9 mouse cellular contexts compared by ENCODE assay signal in genomic region chr15:80945851-80946250, GRCm38 (mm10). TPM values are rescaled to one million over a fixed set of nuclear protein-coding genes. Genes with fewer than 3 reads are reported as not detected.
DNase-seq lines count a peak whose midpoint lies in the region; ATAC-seq lines count a peak whose summit lies in the region.
"Had no signal": no experiment of that assay in that cellular context is flagged by ENCODE, and none has a peak within 500 bp of the region (broad histone marks: within the 10 kb centered on the region; RNA-seq: fewer than 3 reads in every experiment).

No protein-coding gene starts in this region.

- H3K4me3 ChIP-seq in liver, embryonic 11.5 days (ENCODE audit: low read depth, low read length) = no peak overlapping the region
- H3K4me3 ChIP-seq: midbrain, embryonic 12.5 days had no signal

- ATAC-seq in CD4-positive, CD25-positive, alpha-beta regulatory T cell, adult 4 months = no peak
- no peak for ATAC-seq in liver, embryonic 11.5 days (replicated peaks; ENCODE audit: low FRiP score)
- ATAC-seq in common myeloid progenitor, adult 5-6 weeks (replicated peaks; ENCODE audit: low read depth, poor library complexity, severe bottlenecking) = peak; percentile 58

- H3K27ac ChIP-seq in liver, embryonic 11.5 days (ENCODE audit: low read depth, low read length) = no peak overlapping the region
- H3K27ac ChIP-seq: midbrain, embryonic 12.5 days had no signal

- H3K4me1 ChIP-seq in liver, embryonic 11.5 days (replicated peaks; ENCODE audit: control insufficient read depth, insufficient read depth, low read length) = peaks cover 12% of the 10 kb centered on the region

- no peaks in the 10 kb centered on the region; the same call in 1 of the 2 replicates for H3K36me3 ChIP-seq in liver, embryonic 11.5 days (ENCODE audit: control insufficient read depth, insufficient read depth, low read length)

- no peaks in the 10 kb centered on the region for H3K27me3 ChIP-seq in liver, embryonic 11.5 days (replicated peaks; ENCODE audit: control insufficient read depth, insufficient read depth, low read length)
- H3K27me3 ChIP-seq: midbrain, embryonic 12.5 days had no signal

- no peak overlapping the region for H3K9ac ChIP-seq in liver, embryonic 11.5 days (ENCODE audit: low read depth, low read length)
- H3K9ac ChIP-seq: midbrain, embryonic 12.5 days had no signal

- H3K4me2 ChIP-seq in liver, embryonic 11.5 days = no peak overlapping the region
- H3K4me2 ChIP-seq: midbrain, embryonic 12.5 days had no signal

- no peaks in the 10 kb centered on the region for H3K9me3 ChIP-seq in liver, embryonic 11.5 days (ENCODE audit: control insufficient read depth, low read length)
- H3K9me3 ChIP-seq: midbrain, embryonic 12.5 days had no signal

- 44% methylated on average over 3 of the region's 3 CpGs for WGBS in liver, embryonic 11.5 days

- DNase-seq in CD4-positive, CD25-positive, alpha-beta regulatory T cell, adult 2 months (ENCODE audit: low read depth, low spot score) = peak; percentile 81
- peak; percentile 67 for DNase-seq in liver
- no peak for DNase-seq in liver, embryonic 11.5 days (ENCODE audit: low spot score)
- peak; percentile 74 for DNase-seq in lung, postnatal 10 days
- peak; percentile 83 for DNase-seq in thymus, postnatal 4 days
- no peak for DNase-seq in testis, postnatal 14 days (ENCODE audit: low spot score)

RNA-seq across cellular contexts. Expression of gene Adsl, which starts 2.4 kb away (rescaled TPM):
- 100 to 1,000 TPM; 134 to 161 TPM for polyA plus RNA-seq in CD4-positive, CD25-positive, alpha-beta regulatory T cell, adult 4 months (2017; shearing (Covaris generic))
- polyA plus RNA-seq in liver, embryonic 11.5 days (2014; fragmentation: Nextera tagmentation; extraction: Ambion mirVana) = 256 and 262 TPM in 2 replicates
- total RNA-seq in common myeloid progenitor, adult 5-6 weeks (2017) = 200 and 219 TPM in 2 replicates

RNA-seq across cellular contexts. Expression of gene Sgsm3, which starts 31.7 kb away (rescaled TPM):
- polyA plus RNA-seq in CD4-positive, CD25-positive, alpha-beta regulatory T cell, adult 4 months (2017; shearing (Covaris generic)) = 1 to 10 TPM; 3.2 to 7.6 TPM
- 28.5 and 28.8 TPM in 2 replicates for polyA plus RNA-seq in liver, embryonic 11.5 days (2014; fragmentation: Nextera tagmentation; extraction: Ambion mirVana)
- total RNA-seq in common myeloid progenitor, adult 5-6 weeks (2017) = 30.6 and 38.4 TPM in 2 replicates

Comparison
In these comparisons a context has a peak if more than half of its experiments do, and no peak if none do; other contexts are left out.
1. DNase-seq: peak in CD4-positive, CD25-positive, alpha-beta regulatory T cell, adult 2 months (single experiment), liver (single experiment), lung, postnatal 10 days (single experiment) and thymus, postnatal 4 days (single experiment); none in liver, embryonic 11.5 days (single experiment) and testis, postnatal 14 days (single experiment).